Mouse (Mus musculus) heart, postnatal 0 days (tissue): ENCODE measurements at regions not wholly inside any gene's neighbourhood (a gene's known extent, or its start where the extent isn't known, plus 50 kb on each side); places are given as distances from the start of the nearest gene placed in this dataset.
A peak's percentile ranks its signal among the peaks of the same experiment; 100 is the strongest.

Source experiments
- ATAC-seq: fragments of 200-750 bp; cut with Nextera tagmentation; 2 replicates; pipeline ENCODE4 v1.8.0; 2017; ENCODE audit warnings: low read depth, moderate number of reproducible peaks, moderate library complexity; ENCODE audit not compliant: insufficient read depth
- DNase-seq: peaks from one replicate; pipeline ENCODE4 v3.0.0-alpha.2; 2016; ENCODE audit warnings: low spot score
- H3K27ac ChIP-seq: fragments of 300-500 bp; sonication (generic); 2 replicates; pipeline ENCODE4 v1.5.1; 2014; ENCODE audit warnings: low read depth, mild to moderate bottlenecking
- H3K27me3 ChIP-seq: fragments of 300-500 bp; sonication (generic); 2 replicates; pipeline ENCODE4 v1.6.1; 2014; ENCODE audit warnings: low read length, mixed read lengths; ENCODE audit not compliant: control insufficient read depth, insufficient read depth
- H3K36me3 ChIP-seq: fragments of 300-500 bp; sonication (generic); replicated peaks from 2 replicates; pipeline ENCODE4 v1.6.1; 2014; ENCODE audit warnings: low read length, mixed read lengths; ENCODE audit not compliant: control insufficient read depth, insufficient read depth
- H3K4me1 ChIP-seq: fragments of 300-500 bp; sonication (generic); 2 replicates; pipeline ENCODE4 v1.6.1; 2014; ENCODE audit warnings: antibody characterized with exemption; ENCODE audit not compliant: control insufficient read depth, insufficient read depth
- H3K4me2 ChIP-seq: fragments of 300-500 bp; sonication (generic); 2 replicates; pipeline ENCODE4 v1.6.1; 2014; ENCODE audit warnings: low read depth, mild to moderate bottlenecking, low read length, moderate library complexity
- H3K4me3 ChIP-seq: fragments of 300-500 bp; sonication (generic); 2 replicates; pipeline ENCODE4 v1.5.1; 2014; ENCODE audit warnings: low read depth, low read length
- H3K9ac ChIP-seq: fragments of 300-500 bp; sonication (generic); replicated peaks from 2 replicates; pipeline ENCODE4 v1.6.1; 2014; ENCODE audit warnings: low read depth, low read length, mixed read lengths
- H3K9me3 ChIP-seq: fragments of 300-500 bp; sonication (generic); replicated peaks from 2 replicates; pipeline ENCODE4 v1.6.1; 2016; ENCODE audit warnings: low read length; ENCODE audit not compliant: control insufficient read depth
- CTCF ChIP-seq: IDR thresholded peaks from 2 replicates; pipeline ENCODE4 v1.5.1; 2016; ENCODE audit warnings: antibody characterized with exemption, control low read depth, low read depth
- EP300 ChIP-seq: IDR thresholded peaks from 2 replicates; pipeline ENCODE4 v1.6.1; 2016; ENCODE audit warnings: antibody characterized with exemption, low read depth
- WGBS: fragments of 180-500 bp; shearing (Covaris S2); extraction: QIAGEN DNeasy Blood & Tissue Kit; methylation state at CpG from one replicate; pipeline ENCODE4 v1.1.7; 2014; 5-methylcytosine and 5-hydroxymethylcytosine counted together

- Histone ChIP-seq H3K4me3 (no peak overlapping the region), H3K4me1 (no peaks in the 10 kb centered on the region), H3K27ac (no peak overlapping the region), H3K9ac (no peak overlapping the region), H3K27me3 (no peaks in the 10 kb centered on the region), H3K9me3 (no peaks in the 10 kb centered on the region), H3K4me2 (no peak overlapping the region), H3K36me3 (no peaks in the 10 kb centered on the region)
- ATAC-seq = no peak
- TF ChIP-seq CTCF (no peak), EP300 (no peak)
- WGBS = 75% methylated on average over 4 of the region's 4 CpGs
- DNase-seq = no peak
Observed at GRCm38 (mm10) chr1:189105276-189105675, 97.6 kb upstream of the Kctd3 start.

- no peak overlapping the region for H3K4me2 ChIP-seq
- H3K36me3 ChIP-seq = no peaks in the 10 kb centered on the region
- TF ChIP-seq CTCF (no peak), EP300 (no peak)
- no peaks in the 10 kb centered on the region for H3K4me1 ChIP-seq
- ATAC-seq = no peak
- DNase-seq = no peak
- H3K27ac ChIP-seq = no peak overlapping the region
- no peaks in the 10 kb centered on the region for H3K27me3 ChIP-seq
- H3K9ac ChIP-seq = no peak overlapping the region
- H3K9me3 ChIP-seq = no peaks in the 10 kb centered on the region
- 49% methylated on average over 3 of the region's 3 CpGs for WGBS
- no peak overlapping the region for H3K4me3 ChIP-seq
Observed at GRCm38 (mm10) chr1:189102781-189103180, 95.1 kb upstream of the Kctd3 start.

GRCm38 (mm10) chr1:189099121-189099520 is 91.5 kb upstream of the Kctd3 start:
- Histone ChIP-seq H3K27ac (no peak overlapping the region), H3K9me3 (no peaks in the 10 kb centered on the region), H3K36me3 (no peaks in the 10 kb centered on the region), H3K4me3 (no peak overlapping the region), H3K4me1 (no peaks in the 10 kb centered on the region), H3K4me2 (no peak overlapping the region), H3K27me3 (no peaks in the 10 kb centered on the region), H3K9ac (no peak overlapping the region)
- WGBS = 48% methylated on average over 2 of the region's 2 CpGs
- DNase-seq (no peak), ATAC-seq (no peak)
- TF ChIP-seq CTCF = no peak
- no peak for TF ChIP-seq EP300

- TF ChIP-seq EP300 = no peak
- no peak for TF ChIP-seq CTCF
- WGBS = 75% methylated on average over 3 of the region's 3 CpGs
- no peak overlapping the region for H3K9ac ChIP-seq
Observed at GRCm38 (mm10) chr1:189092819-189093218, 85.2 kb upstream of the Kctd3 start.

GRCm38 (mm10) chr1:189085245-189085644 is 77.6 kb upstream of the Kctd3 start:
- Histone ChIP-seq H3K36me3 (no peaks in the 10 kb centered on the region), H3K9me3 (peaks cover 16% of the 10 kb centered on the region), H3K4me1 (no peaks in the 10 kb centered on the region), H3K9ac (no peak overlapping the region), H3K27ac (no peak overlapping the region), H3K4me3 (no peak overlapping the region), H3K4me2 (no peak overlapping the region), H3K27me3 (no peaks in the 10 kb centered on the region)
- ATAC-seq (no peak), DNase-seq (no peak)
- 75% methylated on average over 2 of the region's 2 CpGs for WGBS
- no peak for TF ChIP-seq CTCF
- no peak for TF ChIP-seq EP300

More at GRCm38 (mm10) chr1:189092819-189093218, 85.2 kb upstream of the Kctd3 start:
- Histone ChIP-seq H3K27me3 (no peaks in the 10 kb centered on the region), H3K4me2 (no peak overlapping the region), H3K27ac (no peak overlapping the region), H3K4me3 (no peak overlapping the region), H3K9me3 (no peaks in the 10 kb centered on the region), H3K4me1 (no peaks in the 10 kb centered on the region), H3K36me3 (no peaks in the 10 kb centered on the region)
- ATAC-seq (no peak), DNase-seq (no peak)

GRCm38 (mm10) chr1:189081267-189081666 is 73.6 kb upstream of the Kctd3 start:
- Histone ChIP-seq H3K4me2 (0 out of 2 replicates have a peak overlapping the region, but pooled peaks have one; percentile 4), H3K9ac (no peak overlapping the region), H3K4me3 (no peak overlapping the region), H3K27me3 (no peaks in the 10 kb centered on the region), H3K4me1 (peaks cover 4% of the 10 kb centered on the region; the same call in 1 of the 2 replicates), H3K9me3 (peaks cover 16% of the 10 kb centered on the region), H3K27ac (no peak overlapping the region), H3K36me3 (no peaks in the 10 kb centered on the region)
- no peak for DNase-seq
- 40% methylated on average over 2 of the region's 2 CpGs for WGBS
- TF ChIP-seq EP300 (no peak), CTCF (no peak)
- no peak for ATAC-seq
